Mouse (Mus musculus): ENCODE results near the gene Zdhhc18.

- TF ChIP-seq ZC3H11A (IDR thresholded peaks at IDR 0.05; ENCODE audit: borderline replicate concordance, low read depth, low read length), result no peak
- TF ChIP-seq CHD2 (IDR thresholded peaks at IDR 0.05; ENCODE audit: low read depth, low read length), result no peak
- TF ChIP-seq HCFC1 (IDR thresholded peaks at IDR 0.05; ENCODE audit: borderline replicate concordance, insufficient read depth, low read length), result no peak
These were observed 46.9 kb downstream of the Zdhhc18 start for GRCm38 (mm10) chr4:133603056-133603455.
